Mouse (Mus musculus): Measurements from ENCODE around the gene Tysnd1.

The Tysnd1 gene

DNA sequence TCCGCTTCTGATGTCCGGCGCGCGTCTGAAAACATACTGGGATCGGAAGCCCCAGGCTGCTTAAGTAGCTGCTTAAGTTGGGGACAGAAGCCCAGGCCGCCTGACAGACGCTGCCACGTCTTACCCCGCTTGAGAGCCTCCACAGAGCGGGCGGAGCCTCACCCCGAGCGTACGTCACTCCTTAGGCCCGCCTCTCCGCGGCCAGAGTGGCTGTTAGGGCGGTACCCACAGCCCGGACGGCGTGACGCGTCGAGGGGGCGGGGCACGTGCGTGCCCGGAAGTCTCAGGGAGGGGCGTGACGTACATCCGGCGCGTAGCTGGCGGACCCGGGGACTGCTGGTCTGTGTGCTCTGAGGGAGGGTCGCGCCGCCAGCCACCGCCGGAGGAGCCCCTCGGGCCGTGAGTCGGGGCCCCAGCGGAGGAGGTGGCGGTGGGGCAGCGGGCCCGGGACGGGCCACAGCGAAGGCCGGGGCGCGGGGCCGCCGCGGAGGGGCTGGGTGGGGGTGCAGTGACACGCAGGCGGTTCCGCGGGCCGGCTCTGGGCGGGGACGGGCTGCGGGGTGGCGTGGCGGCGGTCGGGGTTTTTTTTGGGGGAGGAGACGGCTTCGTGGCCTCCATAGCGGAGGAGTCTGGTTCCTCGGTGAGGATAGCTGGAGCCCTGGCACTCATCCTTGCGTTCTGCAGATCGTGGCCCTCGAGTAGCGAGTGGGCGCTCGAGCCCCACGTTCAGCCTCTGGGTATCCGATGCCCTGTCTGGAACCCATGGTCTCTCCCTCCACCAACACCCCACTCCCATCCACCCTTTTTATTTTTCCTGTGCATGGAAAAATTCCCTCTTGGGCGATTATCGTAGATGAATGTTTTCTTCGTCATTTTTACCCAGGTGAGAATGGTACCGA, 15.1 kb upstream of the Tysnd1 start, which contains the start of gene Sar1a:
Sar1a (plus strand) TSS at position 285 of the 899 bp plus-strand sequence.
- peak; percentile 97 for DNase-seq (ENCODE audit: extremely low read depth, insufficient read length, low spot score)

DNA sequence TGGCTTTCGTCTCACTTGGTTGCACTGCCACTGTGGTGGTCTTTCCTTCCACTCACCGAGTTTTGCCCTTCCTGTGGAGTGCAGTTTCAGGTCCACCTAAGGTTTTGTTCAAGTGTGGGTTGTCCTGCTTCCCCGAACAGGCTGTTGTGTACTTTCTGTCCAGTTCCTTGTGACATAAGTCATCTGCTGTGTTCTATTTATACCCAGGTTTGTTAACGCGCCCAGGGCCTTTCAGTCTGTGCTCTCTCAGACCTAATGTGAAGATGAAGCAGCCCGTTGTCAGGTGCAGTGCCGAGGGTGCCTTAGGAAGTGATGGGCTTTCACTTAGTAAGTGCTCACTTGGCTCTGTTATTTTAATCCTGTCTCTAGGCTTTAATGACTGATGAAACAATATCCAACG, 5.9 kb upstream of the Tysnd1 start:
- no peak for DNase-seq (ENCODE audit: extremely low read depth, insufficient read length, low spot score)

DNA sequence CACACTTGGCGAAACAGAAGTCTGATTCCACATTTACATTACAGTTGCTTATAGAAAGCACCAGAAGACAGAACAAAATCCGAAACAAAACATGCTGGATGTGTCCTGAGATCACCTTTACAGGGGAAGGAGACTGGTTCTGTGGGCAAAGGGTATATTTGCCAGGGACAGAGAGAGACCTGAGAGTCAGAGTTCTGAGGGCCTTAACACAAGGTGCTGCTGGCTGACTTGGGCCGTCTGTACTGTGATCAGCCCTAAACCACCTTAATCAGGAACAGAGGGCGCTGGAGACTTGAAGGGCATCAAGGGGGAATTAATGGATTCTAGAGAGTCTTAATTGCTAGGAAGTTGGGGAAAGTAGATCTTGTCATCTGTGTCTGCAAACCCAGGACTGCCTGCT, 1.8 kb upstream of the Tysnd1 start:
- DNase-seq (ENCODE audit: extremely low read depth, insufficient read length, low spot score): no peak

DNA sequence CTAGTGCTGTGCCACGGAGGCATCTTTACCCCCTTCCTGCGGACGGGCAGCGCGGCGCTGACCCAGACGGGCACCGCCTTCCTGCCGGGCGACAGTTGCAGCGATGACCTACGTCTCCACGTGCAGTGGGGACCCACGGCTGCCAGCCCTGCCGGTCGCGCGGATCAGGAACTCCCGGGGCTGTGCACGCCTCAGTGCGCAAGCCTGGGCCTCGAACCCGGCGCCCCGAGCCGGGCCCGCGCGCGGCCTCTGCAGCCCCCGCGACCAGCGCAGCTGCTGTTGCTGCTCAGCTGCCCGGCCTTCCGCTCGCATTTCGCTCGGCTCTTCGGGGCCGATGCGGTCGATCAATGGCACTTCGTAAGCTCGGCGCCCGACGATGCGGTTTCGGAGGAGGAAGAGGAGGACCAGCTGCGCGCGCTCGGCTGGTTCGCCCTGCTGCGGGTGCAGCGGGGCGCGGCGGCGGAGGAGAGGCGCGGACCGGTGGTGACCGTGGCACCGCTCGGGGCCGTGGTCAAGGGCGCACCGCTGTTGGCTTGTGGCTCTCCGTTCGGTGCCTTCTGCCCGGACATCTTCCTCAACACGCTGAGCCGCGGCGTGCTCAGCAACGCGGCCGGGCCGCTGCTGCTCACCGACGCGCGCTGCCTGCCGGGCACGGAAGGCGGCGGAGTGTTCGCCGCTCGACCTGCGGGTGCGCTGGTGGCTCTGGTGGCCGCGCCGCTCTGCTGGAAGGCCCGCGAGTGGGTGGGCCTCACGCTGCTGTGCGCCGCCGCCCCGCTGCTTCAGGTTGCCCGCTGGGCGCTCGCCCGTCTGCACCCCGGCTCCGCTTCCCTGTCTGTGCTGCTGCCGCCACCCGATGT, 617 bp downstream of the Tysnd1 start:
- no peak for DNase-seq (ENCODE audit: extremely low read depth, insufficient read length, low spot score)

DNA sequence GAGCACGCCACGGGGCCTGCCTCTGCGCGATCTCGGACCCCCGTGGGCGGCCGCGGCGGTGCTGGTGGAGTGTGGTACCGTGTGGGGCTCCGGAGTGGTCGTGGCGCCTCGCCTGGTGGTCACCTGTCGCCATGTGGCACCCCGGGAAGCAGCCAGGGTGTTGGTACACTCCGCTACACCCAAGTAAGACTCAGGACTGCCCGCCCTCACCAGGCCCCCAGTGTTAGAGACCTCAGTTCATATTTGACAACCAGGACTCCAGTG, 1.2 kb downstream of the Tysnd1 start:
- no peak for DNase-seq (ENCODE audit: extremely low read depth, insufficient read length, low spot score)

DNA sequence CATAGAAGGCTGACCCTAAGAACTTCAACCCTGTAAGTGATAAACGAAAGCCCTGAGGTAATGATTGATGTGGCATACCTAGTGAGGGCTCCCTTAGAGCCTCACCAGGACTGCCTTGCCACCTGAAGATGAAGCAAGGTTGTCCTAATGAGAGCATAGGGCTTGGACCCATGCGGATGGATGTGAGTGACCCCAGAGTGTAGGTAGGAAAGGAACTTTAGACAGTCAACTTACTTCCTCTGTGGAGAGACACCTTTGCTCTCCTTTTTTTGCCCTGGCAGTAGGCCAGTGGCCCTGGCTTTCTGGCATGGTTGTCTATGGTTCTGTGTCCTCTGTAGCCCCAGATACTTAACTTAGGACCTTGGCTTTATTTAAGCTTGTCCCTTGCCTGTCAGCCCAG, 1.7 kb downstream of the Tysnd1 start:
- no peak for DNase-seq (ENCODE audit: extremely low read depth, insufficient read length, low spot score)

DNA sequence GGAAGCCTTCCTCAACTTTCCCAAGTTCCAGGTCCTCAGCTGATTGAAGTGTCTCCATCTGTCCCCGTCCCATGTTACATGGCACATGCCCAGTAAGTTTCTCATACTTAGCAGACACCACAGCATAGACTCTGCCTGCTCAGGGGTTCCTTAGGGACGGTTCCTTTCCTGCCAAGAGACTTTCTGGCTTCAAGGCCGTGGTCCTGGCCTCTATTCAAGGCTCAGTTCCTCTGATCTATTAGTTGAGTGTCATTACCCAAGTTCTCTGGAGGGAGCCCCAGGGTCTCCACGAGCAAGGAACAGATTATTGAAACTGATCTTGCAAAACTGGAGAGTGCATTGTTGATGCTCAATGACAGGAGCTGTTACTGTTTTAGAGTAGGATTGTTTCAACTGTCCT, 9.3 kb downstream of the Tysnd1 start:
- no peak for DNase-seq (ENCODE audit: extremely low read depth, insufficient read length, low spot score)

DNA sequence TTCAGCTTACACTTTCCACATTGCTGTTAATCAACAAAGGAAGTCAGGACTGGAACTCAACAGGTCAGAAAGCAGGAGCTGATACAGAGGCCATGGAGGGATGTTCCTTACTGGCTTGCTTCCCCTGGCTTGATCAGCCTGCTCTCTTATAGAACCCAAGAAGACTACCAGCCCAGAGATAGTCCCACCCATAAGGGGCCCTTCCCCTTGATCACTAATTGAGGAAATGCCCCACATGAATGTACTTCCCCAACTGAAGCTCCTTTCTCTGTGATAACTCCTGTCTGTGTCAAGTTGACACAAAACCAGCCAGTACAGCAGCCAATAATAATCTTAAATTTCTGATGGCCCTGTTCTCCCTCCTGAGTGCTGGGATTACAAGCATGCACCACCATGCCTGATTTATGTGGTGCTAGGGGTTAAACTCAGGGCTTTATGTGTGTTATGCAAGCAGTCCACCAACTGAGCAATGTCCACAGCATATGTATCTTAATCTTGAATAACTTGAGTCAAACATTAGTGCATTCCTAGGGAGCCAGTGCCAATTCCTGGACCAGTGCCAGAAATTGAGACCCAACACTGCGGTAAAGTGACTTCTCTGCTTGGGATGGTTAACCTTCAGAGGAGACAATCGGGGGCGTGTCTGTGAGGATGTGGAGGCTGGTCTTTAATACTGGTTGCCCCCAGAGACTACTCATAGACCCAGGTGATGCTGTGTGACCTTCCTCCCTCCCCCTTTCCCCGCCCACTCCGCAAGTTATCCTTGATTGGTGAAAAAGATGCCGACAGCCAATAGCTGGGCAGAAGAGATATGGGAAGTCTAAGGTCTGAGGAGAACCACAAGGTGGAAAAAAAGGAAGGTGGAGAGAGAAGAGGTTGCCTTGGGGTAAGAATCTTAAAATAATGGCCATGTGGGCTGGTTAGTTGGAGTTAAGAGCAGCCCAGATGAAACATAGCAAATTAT, 11.4 kb downstream of the Tysnd1 start:
- no peak for DNase-seq (ENCODE audit: extremely low read depth, insufficient read length, low spot score)

DNA sequence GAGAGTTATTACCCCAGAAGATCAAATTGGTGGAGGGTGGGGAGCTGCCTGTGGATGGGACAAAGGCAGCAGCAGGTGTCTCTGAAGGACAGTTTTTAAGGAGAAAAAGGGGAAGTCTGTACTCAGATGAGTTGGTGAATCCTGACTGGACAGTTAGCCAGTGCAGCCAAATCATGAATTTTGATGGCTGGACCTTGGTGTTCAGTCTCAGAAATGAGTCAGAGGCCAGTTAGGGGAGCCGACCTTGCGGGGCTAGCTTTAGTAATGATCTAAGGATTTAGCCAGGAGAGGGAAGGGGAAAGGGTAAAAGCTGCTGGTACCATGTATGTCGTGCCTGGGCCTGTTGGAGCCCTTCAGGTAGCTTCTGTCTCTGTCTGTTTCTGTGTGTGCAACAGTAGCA, 18.3 kb downstream of the Tysnd1 start:
- no peak for DNase-seq (ENCODE audit: extremely low read depth, insufficient read length, low spot score)

DNA sequence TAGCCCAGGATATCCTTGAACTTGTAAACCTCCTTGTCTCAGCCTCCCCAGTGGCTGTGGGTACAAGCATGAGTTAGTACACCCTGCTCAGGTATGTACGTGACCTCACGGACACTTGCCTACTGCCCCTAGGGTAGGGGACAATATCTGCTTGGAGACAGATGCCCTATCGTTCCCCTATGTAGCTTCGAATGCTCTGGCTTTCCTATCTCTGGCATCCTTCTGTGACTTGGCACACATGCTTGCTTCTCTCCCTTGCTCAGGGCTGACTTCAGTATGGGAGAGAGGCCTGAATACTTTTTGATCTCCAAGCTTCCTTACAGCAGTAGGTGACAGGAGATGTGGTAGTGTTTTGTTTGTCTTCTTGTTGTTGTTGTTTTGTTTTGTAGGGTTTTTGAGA, 18.8 kb downstream of the Tysnd1 start:
- DNase-seq (ENCODE audit: extremely low read depth, insufficient read length, low spot score): no peak

DNA sequence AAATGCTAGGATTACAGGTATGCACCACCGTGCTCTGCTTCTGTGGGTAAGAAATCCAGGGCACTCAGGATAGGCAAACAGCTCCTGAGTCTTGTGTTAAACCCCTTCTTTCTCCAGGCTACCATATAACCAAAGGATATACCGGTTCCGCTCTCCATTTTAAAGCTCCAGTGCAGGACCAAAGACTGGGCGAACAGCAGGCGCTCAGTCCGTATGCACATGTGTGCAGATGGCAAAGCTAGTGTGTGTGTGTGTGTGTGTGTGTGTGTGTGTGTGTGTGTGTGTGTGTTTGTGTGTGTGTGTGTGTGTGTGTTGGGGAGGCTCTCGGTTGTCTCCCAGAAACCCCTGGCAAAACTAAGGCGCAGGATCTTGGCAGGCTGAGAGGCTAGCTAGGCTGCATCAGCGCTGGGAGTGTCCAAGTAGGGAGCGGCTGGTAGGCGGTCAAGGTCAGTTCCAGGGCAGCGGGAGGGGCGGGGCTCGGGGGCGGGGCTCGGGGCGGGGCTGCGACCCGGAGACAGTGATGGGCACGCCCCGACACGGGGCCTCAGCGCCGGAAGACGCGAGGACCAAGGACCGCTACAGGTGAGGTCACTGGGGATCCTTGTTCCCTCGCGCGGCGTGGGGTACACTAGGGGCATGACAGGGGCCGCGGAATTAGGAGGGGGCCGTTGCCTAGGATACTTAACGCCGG, 19.6 kb downstream of the Tysnd1 start, which contains the start of gene Aifm2:
Aifm2 (plus strand) TSS at position 493 of the 691 bp plus-strand sequence.
- DNase-seq (ENCODE audit: extremely low read depth, insufficient read length, low spot score): peak; percentile 71

DNA sequence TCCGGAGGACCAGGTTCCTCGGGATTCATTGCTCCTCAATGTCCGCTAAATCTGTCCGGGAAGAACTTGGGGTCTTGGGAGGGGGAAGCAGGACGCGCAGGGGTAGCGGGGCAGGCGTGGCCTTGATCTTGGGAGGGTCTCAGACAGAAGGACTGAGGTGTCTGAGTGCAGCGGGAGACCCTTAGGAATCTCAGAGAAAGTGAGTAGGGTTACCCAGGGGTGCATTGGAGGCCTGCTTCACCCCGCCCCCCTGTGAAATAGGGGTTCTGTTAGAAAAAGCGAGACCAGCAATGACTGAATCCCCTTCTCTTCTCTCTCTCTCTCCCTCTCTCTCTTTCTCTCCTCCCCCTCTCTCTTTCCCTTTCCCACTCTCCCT, 20.1 kb downstream of the Tysnd1 start:
- no peak for DNase-seq (ENCODE audit: extremely low read depth, insufficient read length, low spot score)

DNA sequence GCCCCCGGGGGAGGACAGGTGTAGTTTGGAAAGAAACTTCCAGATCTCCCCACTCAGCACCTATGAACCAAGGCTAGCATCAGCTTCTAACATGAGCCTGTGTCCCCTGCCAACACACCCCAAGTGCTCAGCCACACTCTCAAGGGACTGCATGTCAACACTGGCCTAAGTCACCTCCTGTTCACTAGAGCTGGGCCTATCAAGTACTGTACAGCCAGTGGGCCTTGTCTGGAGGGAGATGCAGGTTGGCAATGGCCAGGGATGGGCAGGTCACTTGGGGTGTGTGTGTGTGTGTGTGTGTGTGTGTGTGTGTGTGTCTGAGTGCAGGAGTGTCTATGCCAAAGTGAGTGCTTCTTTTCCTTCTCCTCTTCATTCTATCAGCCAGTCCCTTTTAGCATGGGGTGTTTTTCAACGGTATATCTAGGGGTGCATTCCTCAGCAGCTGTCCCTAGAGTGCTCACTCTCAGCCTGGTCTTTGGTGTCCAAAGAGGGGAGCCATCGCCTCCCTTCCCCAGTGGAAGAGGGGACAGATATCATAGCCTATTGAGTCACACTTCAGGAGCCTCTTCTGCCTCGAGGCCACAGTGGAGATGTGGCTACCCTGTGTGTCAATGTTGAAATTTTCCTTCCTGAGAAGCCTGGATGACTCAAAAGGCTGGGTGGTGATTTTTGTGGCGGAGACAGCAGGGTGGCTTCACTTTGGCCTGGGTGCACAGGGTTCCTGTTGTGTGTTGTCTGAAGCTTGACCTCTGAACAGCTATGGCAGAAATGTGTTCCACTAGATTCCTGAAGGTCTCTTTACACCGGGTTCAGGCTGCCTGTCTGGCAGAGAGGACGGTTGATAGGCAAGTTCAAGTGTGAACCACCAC, 20.9 kb downstream of the Tysnd1 start:
- no peak for DNase-seq (ENCODE audit: extremely low read depth, insufficient read length, low spot score)

DNA sequence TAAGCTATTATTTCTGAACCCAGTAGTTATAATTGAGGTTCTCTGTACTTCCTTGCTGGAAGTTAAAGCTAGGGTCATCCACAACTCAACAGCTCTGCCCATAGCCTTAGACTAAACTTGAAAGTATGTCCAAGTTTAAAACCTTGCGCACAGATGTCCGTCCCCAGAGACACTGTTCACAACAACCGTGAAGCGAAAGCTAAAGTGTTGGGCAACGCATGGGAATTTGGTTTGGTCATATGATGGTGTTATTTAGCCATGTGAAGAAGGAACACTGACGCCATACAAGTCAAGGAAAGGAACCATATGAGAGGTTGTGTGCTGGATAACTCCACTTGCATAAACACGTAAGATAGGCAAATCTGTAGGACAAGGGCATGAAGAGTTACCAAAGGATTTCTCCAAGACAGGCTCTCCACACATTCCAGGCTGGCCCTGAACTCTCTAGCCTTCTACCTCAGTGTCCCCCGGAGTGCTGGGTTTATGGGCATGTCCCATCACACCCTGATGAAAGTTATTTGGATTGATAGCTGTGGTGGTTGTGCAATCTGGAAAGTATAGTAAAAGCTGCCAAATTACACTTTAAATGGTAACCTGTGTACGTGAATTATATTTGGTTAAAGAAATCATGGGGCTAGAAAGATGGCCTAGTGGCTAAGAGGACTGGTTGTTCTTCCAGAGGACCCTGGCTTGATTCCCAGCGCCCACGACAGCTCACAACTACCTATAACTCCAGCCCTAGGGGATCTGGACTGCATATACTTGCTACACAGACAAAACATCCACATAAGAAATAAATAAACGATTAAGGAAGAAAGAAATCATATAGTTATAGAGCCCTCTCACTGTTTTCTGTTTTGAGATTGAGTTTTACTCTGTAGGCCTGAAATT, 22.3 kb downstream of the Tysnd1 start:
- no peak for DNase-seq (ENCODE audit: extremely low read depth, insufficient read length, low spot score)

DNA sequence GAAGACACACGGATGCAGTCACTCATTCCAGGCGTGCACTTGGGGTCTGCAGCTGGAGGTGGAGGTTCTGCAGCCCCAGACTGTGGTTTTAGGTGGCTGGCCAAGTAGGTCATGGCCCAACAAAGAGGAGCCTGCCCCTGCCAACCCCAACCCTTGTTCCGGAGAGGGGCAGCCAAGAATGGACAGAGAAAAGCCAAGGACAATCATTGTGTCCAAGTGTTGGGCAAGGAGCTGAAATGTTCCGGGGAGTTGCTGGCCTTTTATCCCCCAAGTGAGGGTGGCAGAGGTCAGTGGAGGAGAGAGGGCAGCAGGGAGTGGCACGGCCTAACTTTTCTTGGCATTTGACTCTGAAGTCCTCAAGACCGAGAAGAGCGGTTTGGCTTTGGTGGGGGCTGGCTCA, 25.0 kb downstream of the Tysnd1 start:
- no peak for DNase-seq (ENCODE audit: extremely low read depth, insufficient read length, low spot score)

DNA sequence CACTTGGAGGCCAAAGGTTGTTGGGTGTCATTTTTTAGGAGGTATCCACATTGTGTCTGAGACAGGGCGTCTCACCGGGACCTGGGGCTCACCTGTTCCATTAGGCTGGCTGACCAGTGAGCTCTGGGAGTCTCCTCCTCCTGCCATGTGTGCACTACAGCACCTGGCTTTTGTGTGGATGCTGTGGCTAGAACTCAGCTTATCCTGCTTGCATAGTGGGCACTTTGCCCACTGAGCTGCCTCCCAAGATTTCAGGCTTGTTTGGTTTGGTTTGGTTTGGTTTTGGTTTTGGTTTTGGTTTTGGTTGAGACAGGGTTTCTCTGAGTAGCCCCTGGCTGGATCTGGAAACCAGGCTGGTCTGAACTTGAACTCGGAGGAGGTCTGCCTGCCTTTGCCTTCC, 26.9 kb downstream of the Tysnd1 start:
- DNase-seq (ENCODE audit: extremely low read depth, insufficient read length, low spot score): no peak

DNA sequence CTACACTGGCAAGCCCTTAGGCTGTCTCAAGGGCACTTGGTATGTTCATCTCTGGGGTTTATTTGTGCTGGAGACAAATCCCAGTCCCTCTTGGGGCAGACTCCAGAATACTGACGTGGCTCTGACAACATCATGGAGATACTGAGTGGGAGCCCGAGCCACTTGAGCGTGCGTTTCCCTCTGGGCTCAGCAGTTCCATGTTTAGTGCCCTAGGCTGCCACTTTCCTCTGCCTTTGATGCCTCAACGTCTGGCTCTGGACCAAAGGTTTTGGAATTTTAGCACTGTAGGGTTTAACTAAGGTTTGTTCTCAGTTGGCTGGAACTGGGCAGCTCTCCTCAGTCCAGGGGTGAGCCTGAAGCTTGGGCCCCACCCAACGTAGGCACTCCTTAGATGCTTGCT, 28.0 kb downstream of the Tysnd1 start:
- no peak for DNase-seq (ENCODE audit: extremely low read depth, insufficient read length, low spot score)

DNA sequence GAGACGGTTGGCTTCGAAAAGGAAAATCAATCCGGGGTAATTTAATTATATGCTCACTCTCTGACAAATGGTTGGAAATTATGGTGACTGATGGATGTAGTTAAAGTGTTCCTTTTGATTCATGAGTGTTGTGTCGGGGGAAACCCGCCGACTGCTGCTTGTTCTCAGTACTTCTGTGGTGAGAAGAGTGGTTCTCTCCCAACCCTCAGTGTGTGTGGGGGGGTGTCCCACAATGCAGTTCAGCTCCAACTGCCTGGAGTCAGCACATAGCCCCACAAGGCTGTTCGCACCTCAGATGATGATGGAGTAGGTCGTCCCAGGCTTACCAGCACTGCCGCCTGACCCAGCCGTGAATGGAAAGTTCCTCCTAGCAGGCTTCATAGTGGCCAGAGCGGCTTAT, 33.9 kb downstream of the Tysnd1 start:
- no peak for DNase-seq (ENCODE audit: extremely low read depth, insufficient read length, low spot score)
